Mouse (Mus musculus) MEL (cell line): Measurements from ENCODE around the gene Dapk3. TPM values are rescaled to one million over a fixed set of nuclear protein-coding genes. Genes with fewer than 3 reads are reported as not detected.
A peak's percentile ranks its signal among the peaks of the same experiment; 100 is the strongest.

Source experiments
- DNase-seq: peaks from one replicate; pipeline ENCODE4 v3.0.0; 2011; ENCODE audit warnings: low read depth, low spot score
- H3K27ac ChIP-seq: 2 replicates; pipeline ENCODE4 v1.5.1; 2012; ENCODE audit warnings: low read depth, mild to moderate bottlenecking, control low read depth, low read length, moderate library complexity; ENCODE audit not compliant: control insufficient read depth
- H3K27me3 ChIP-seq, 2 experiments: fragments of 150-350 bp in 1 of 2; sonication (generic) in 1 of 2; 2 replicates each; pipeline ENCODE4 v1.6.1; 2012; ENCODE audit warnings: low read length in 2 of 2, mild to moderate bottlenecking in 2 of 2, improper control_type of control experiment in 1 of 2, moderate library complexity in 1 of 2; ENCODE audit not compliant: insufficient read depth in 2 of 2, control insufficient read depth in 1 of 2
- H3K36me3 ChIP-seq, 2 experiments: 2 replicates each; pipeline ENCODE4 v1.6.1; 2012 to 2014; ENCODE audit warnings: low read length in 2 of 2, improper control_type of control experiment in 1 of 2, inconsistent platforms in 1 of 2, mild to moderate bottlenecking in 1 of 2; ENCODE audit not compliant: insufficient read depth in 2 of 2, control insufficient read depth in 1 of 2
- H3K4me1 ChIP-seq, 2 experiments: fragments of 150-350 bp in 1 of 2; sonication (generic) in 1 of 2; 2 replicates each; pipeline ENCODE4 v1.6.1; 2012; ENCODE audit warnings: low read length in 2 of 2, improper control_type of control experiment in 1 of 2, mild to moderate bottlenecking in 1 of 2; ENCODE audit not compliant: insufficient read depth in 2 of 2, control insufficient read depth in 1 of 2
- H3K4me3 ChIP-seq, 2 experiments: fragments of 150-350 bp in 1 of 2; sonication (generic) in 1 of 2; 2 replicates each; pipeline ENCODE4 v1.5.1; 2012; ENCODE audit warnings: low read depth in 2 of 2, low read length in 2 of 2, mild to moderate bottlenecking in 2 of 2, moderate library complexity in 2 of 2, control low read depth in 1 of 2, improper control_type of control experiment in 1 of 2; ENCODE audit not compliant: control insufficient read depth in 1 of 2, insufficient read depth in 1 of 2
- H3K79me2 ChIP-seq: 2 replicates; pipeline ENCODE4 v1.6.1; 2012; ENCODE audit warnings: mild to moderate bottlenecking, low read length, moderate library complexity; ENCODE audit not compliant: control insufficient read depth, poor library complexity, insufficient read depth
- H3K9ac ChIP-seq: 2 replicates; pipeline ENCODE4 v1.6.1; 2012; ENCODE audit warnings: low read depth, mild to moderate bottlenecking, control low read depth, low read length, moderate library complexity; ENCODE audit not compliant: control insufficient read depth, poor library complexity, severe bottlenecking
- H3K9me3 ChIP-seq: fragments of 150-350 bp; sonication (generic); replicated peaks from 2 replicates; pipeline ENCODE4 v1.6.1; 2012; ENCODE audit warnings: mild to moderate bottlenecking, low read length, improper control_type of control experiment, moderate library complexity; ENCODE audit not compliant: insufficient read depth
- BHLHE40 ChIP-seq: IDR thresholded peaks from 2 replicates; pipeline ENCODE4 v1.6.1; 2012; ENCODE audit warnings: low read depth, mild to moderate bottlenecking, inconsistent platforms, low read length, improper control_type of control experiment, borderline replicate concordance
- CHD2 ChIP-seq: IDR thresholded peaks from 2 replicates; pipeline ENCODE4 v1.6.1; 2011; ENCODE audit warnings: low read length, improper control_type of control experiment
- E2F4 ChIP-seq: IDR thresholded peaks from 2 replicates; pipeline ENCODE4 v1.6.1; 2011; ENCODE audit warnings: low read depth, low read length, improper control_type of control experiment, borderline replicate concordance
- ELF1 ChIP-seq: IDR thresholded peaks from 2 replicates; pipeline ENCODE4 v1.6.1; 2014; ENCODE audit warnings: low read depth, mild to moderate bottlenecking, inconsistent platforms, low read length, improper control_type of control experiment, moderate library complexity
- EP300 ChIP-seq, 2 experiments: IDR thresholded peaks; 2 replicates each; pipeline ENCODE4 v1.6.1; 2011; ENCODE audit warnings: improper control_type of control experiment in 2 of 2, low read length in 2 of 2, low read depth in 1 of 2, mild to moderate bottlenecking in 1 of 2
- ETS1 ChIP-seq: IDR thresholded peaks from 2 replicates; pipeline ENCODE4 v1.6.1; 2012; ENCODE audit warnings: low read depth, mild to moderate bottlenecking, inconsistent platforms, low read length, improper control_type of control experiment, moderate library complexity
- GATA1 ChIP-seq: IDR thresholded peaks from 2 replicates; pipeline ENCODE4 v1.6.1; 2011; ENCODE audit warnings: low read depth, low read length, improper control_type of control experiment
- HCFC1 ChIP-seq: IDR thresholded peaks from 2 replicates; pipeline ENCODE4 v1.6.1; 2012; ENCODE audit warnings: low read depth, mild to moderate bottlenecking, inconsistent platforms, low read length, improper control_type of control experiment, moderate library complexity
- JUND ChIP-seq: IDR thresholded peaks from 2 replicates; pipeline ENCODE4 v1.6.1; 2011; ENCODE audit warnings: low read depth, mild to moderate bottlenecking, improper control_type of control experiment, low read length
- KAT2A ChIP-seq: conservative IDR thresholded peaks from 2 replicates; pipeline ENCODE4 v1.6.1; 2012; ENCODE audit warnings: low read depth, low read length, improper control_type of control experiment, inconsistent platforms
- MAFK ChIP-seq: IDR thresholded peaks from 2 replicates; pipeline ENCODE4 v1.6.1; 2011; ENCODE audit warnings: low read depth, mild to moderate bottlenecking, low read length, improper control_type of control experiment, borderline replicate concordance
- MAX ChIP-seq: IDR thresholded peaks from 2 replicates; pipeline ENCODE4 v1.6.1; 2011; ENCODE audit warnings: low read length, improper control_type of control experiment
- MAZ ChIP-seq: IDR thresholded peaks from 2 replicates; pipeline ENCODE4 v1.6.1; 2012; ENCODE audit warnings: low read depth, mild to moderate bottlenecking, inconsistent platforms, low read length, improper control_type of control experiment
- MEF2A ChIP-seq: IDR thresholded peaks from 2 replicates; pipeline ENCODE4 v1.6.1; 2014; ENCODE audit warnings: low read depth, mild to moderate bottlenecking, inconsistent platforms, low read length, improper control_type of control experiment; ENCODE audit not compliant: poor library complexity, insufficient replicate concordance, severe bottlenecking; ENCODE audit errors: extremely low read depth
- MXI1 ChIP-seq: IDR thresholded peaks from 2 replicates; pipeline ENCODE4 v1.6.1; 2011; ENCODE audit warnings: mild to moderate bottlenecking, low read depth, low read length, improper control_type of control experiment
- MYB ChIP-seq: IDR thresholded peaks from 2 replicates; pipeline ENCODE4 v1.6.1; 2011; ENCODE audit warnings: mild to moderate bottlenecking, low read depth, low read length, improper control_type of control experiment
- MYC ChIP-seq: IDR thresholded peaks from 2 replicates; pipeline ENCODE4 v1.6.1; 2011; ENCODE audit warnings: low read depth, mild to moderate bottlenecking, low read length, improper control_type of control experiment, moderate library complexity
- NELFE ChIP-seq: IDR thresholded peaks from 2 replicates; pipeline ENCODE4 v1.6.1; 2011; ENCODE audit warnings: low read depth, low read length, improper control_type of control experiment
- NRF1 ChIP-seq: IDR thresholded peaks from 2 replicates; pipeline ENCODE4 v1.6.1; 2014; ENCODE audit warnings: low read depth, mild to moderate bottlenecking, inconsistent platforms, low read length, improper control_type of control experiment, moderate library complexity; ENCODE audit not compliant: poor library complexity, insufficient read depth, severe bottlenecking
- POLR2A ChIP-seq, 2 experiments: IDR thresholded peaks; 2 replicates each; pipeline ENCODE4 v1.6.1; 2011 to 2012; ENCODE audit warnings: low read length in 2 of 2, mild to moderate bottlenecking in 2 of 2, control low read depth in 1 of 2, improper control_type of control experiment in 1 of 2, low read depth in 1 of 2, moderate library complexity in 1 of 2; ENCODE audit not compliant: control insufficient read depth in 1 of 2, insufficient read depth in 1 of 2, poor library complexity in 1 of 2
- POLR2AphosphoS2 ChIP-seq: IDR thresholded peaks from 2 replicates; pipeline ENCODE4 v1.6.1; 2011; ENCODE audit warnings: low read length, improper control_type of control experiment
- POLR2AphosphoS5 ChIP-seq: IDR thresholded peaks from 2 replicates; pipeline ENCODE4 v1.6.1; 2012; ENCODE audit warnings: low read depth, borderline replicate concordance, mild to moderate bottlenecking, inconsistent platforms, low read length, moderate library complexity, mixed read lengths
- RCOR1 ChIP-seq: IDR thresholded peaks from 2 replicates; pipeline ENCODE4 v1.6.1; 2012; ENCODE audit warnings: low read depth, mild to moderate bottlenecking, inconsistent platforms, low read length, improper control_type of control experiment
- SIN3A ChIP-seq: IDR thresholded peaks from 2 replicates; pipeline ENCODE4 v1.6.1; 2012; ENCODE audit warnings: low read length, improper control_type of control experiment, inconsistent platforms
- TAL1 ChIP-seq: IDR thresholded peaks from 2 replicates; pipeline ENCODE4 v1.6.1; 2012; ENCODE audit warnings: mild to moderate bottlenecking, inconsistent platforms, low read length, moderate library complexity, mixed read lengths
- TBP ChIP-seq: IDR thresholded peaks from 2 replicates; pipeline ENCODE4 v1.8.0; 2011; ENCODE audit warnings: low read depth, low read length, improper control_type of control experiment
- TCF12 ChIP-seq: IDR thresholded peaks from 2 replicates; pipeline ENCODE4 v1.6.1; 2014; ENCODE audit warnings: low read depth, mild to moderate bottlenecking, inconsistent platforms, low read length, improper control_type of control experiment, moderate library complexity
- USF1 ChIP-seq: IDR thresholded peaks from 2 replicates; pipeline ENCODE4 v1.6.1; 2014; ENCODE audit warnings: low read depth, mild to moderate bottlenecking, inconsistent platforms, low read length, improper control_type of control experiment, moderate library complexity
- USF2 ChIP-seq, 2 experiments: IDR thresholded peaks; 2 replicates each; pipeline ENCODE4 v1.6.1; 2011 to 2012; ENCODE audit warnings: improper control_type of control experiment in 2 of 2, low read length in 2 of 2, borderline replicate concordance in 1 of 2, inconsistent platforms in 1 of 2, low read depth in 1 of 2, mild to moderate bottlenecking in 1 of 2; ENCODE audit not compliant: insufficient read depth in 1 of 2
- ZMIZ1 ChIP-seq: IDR thresholded peaks from 2 replicates; pipeline ENCODE4 v1.6.1; 2012; ENCODE audit warnings: low read depth, mild to moderate bottlenecking, inconsistent platforms, low read length, improper control_type of control experiment, moderate library complexity
- ZNF384 ChIP-seq: IDR thresholded peaks from 2 replicates; pipeline ENCODE4 v1.6.1; 2012; ENCODE audit warnings: low read depth, mild to moderate bottlenecking, inconsistent platforms, low read length, improper control_type of control experiment
- polyA plus RNA-seq, 2 experiments: library from polyadenylated mRNA; stranded (reverse) in 1 of 2; unstranded in 1 of 2; fragments of >175 nt in 1 of 2; fragments of >200 nt in 1 of 2; gene quantifications; 2 replicates each; pipeline versions ENCODE4 v1.2.1 to v1.2.4; 2012; ENCODE audit warnings: low replicate concordance in 2 of 2, low read depth in 1 of 2; ENCODE audit not compliant: insufficient read length in 2 of 2, insufficient read depth in 1 of 2, missing spikeins in 1 of 2
- total RNA-seq: library from RNA; depleted of rRNA; stranded (reverse); fragments of 300-350 nt; gene quantifications from 2 replicates; pipeline ENCODE4 v1.2.3, GENCODE M21; 2012

Gene Dapk3
- total and polyA plus RNA-seq, 3 experiments: 42.3 to 79.1 TPM; not detected in 1

- Histone ChIP-seq H3K4me1 (peaks cover 2 to 12% of the 10 kb centered on the region in 2 experiments; a peak in 3 of 4 replicates), H3K9me3 (no peaks in the 10 kb centered on the region), H3K27ac (peak overlapping the region; percentile 96), H3K79me2 (peaks cover 44% of the 10 kb centered on the region), H3K36me3 (peaks cover 0 to 12% of the 10 kb centered on the region in 2 experiments; a peak in 2 of 4 replicates), H3K4me3 (peak overlapping the region; percentile 88 to 97), H3K27me3 (no peaks in the 10 kb centered on the region), H3K9ac (peak overlapping the region; percentile 95)
- TF ChIP-seq JUND (0 out of 2 replicates have a peak, but pooled peaks have one; percentile 26), CHD2 (no peak), POLR2AphosphoS2 (peak; percentile 71), NELFE (peak; percentile 64), ETS1 (peak; percentile 83), MYC (peak; percentile 18; the same call in 1 of the 2 replicates), MAX (no peak), GATA1 (peak; percentile 53; the same call in 1 of the 2 replicates), POLR2AphosphoS5 (peak; percentile 30; the same call in 1 of the 2 replicates), ELF1 (peak; percentile 66), TCF12 (peak; percentile 86), ZMIZ1 (no peak; the same call in 1 of the 2 replicates), USF2 (IDR thresholded peaks at IDR 0.05; ENCODE audit: borderline replicate concordance in 1 of 2, insufficient read depth in 1 of 2, low read depth in 1 of 2, low read length in 2 of 2) (no peak), MEF2A (peak; percentile 32; the same call in 1 of the 2 replicates), BHLHE40 (peak; percentile 80), RCOR1 (0 out of 2 replicates have a peak, but pooled peaks have one; percentile 6), MXI1 (peak; percentile 69), TAL1 (no peak; the same call in 1 of the 2 replicates), MAFK (no peak), ZNF384 (peak; percentile 55), NRF1 (peak; percentile 42; the same call in 1 of the 2 replicates), MYB (no peak), MAZ (peak; percentile 99), SIN3A (peak; percentile 85), TBP (peak; percentile 41; the same call in 1 of the 2 replicates), KAT2A (0 out of 2 replicates have a peak, but pooled peaks have one; percentile 32), E2F4 (no peak), POLR2A (IDR thresholded peaks at IDR 0.05; ENCODE audit: control insufficient read depth in 1 of 2, insufficient read depth in 1 of 2, low read depth in 1 of 2, low read length in 2 of 2, poor library complexity in 1 of 2) (peak; percentile 55 to 57; a peak in 2 of 4 replicates), USF1 (no peak; the same call in 1 of the 2 replicates), HCFC1 (peak; percentile 70; the same call in 1 of the 2 replicates), EP300 (IDR thresholded peaks at IDR 0.05; ENCODE audit: low read depth in 1 of 2, low read length in 2 of 2) (peak in 1 of 2 experiments; percentile 86; a peak in 3 of 4 replicates)
- peak; percentile 92 for DNase-seq
These were observed 46.7 kb upstream of the Dapk3 start for GRCm38 (mm10) chr10:81135831-81136705.
